Mouse (Mus musculus) spleen, adult 2 months (tissue): ENCODE measurements around the gene Rln3. TPM values are rescaled to one million over a fixed set of nuclear protein-coding genes. Genes with fewer than 3 reads are reported as not detected.

Experiments
- DNase-seq, 2 experiments: peaks; one replicate each; pipeline versions ENCODE4 v3.0.0 to v3.0.0-alpha.2; 2012 to 2021; ENCODE audit warnings: low spot score in 2 of 2, low read depth in 1 of 2
- H3K27ac ChIP-seq: fragments of 200-500 bp; 2 replicates; pipeline ENCODE4 v1.5.1; 2012; ENCODE audit warnings: low read length, inconsistent platforms; ENCODE audit not compliant: insufficient read depth
- H3K27me3 ChIP-seq: fragments of 200-500 bp; 2 replicates; pipeline ENCODE4 v1.6.1; 2012; ENCODE audit warnings: mild to moderate bottlenecking, moderate library complexity, low read length, inconsistent platforms; ENCODE audit not compliant: control insufficient read depth, insufficient read depth
- H3K36me3 ChIP-seq: fragments of 200-500 bp; 2 replicates; pipeline ENCODE4 v1.6.1; 2012; ENCODE audit warnings: mild to moderate bottlenecking, low read length, inconsistent platforms; ENCODE audit not compliant: control insufficient read depth, insufficient read depth
- H3K4me1 ChIP-seq: fragments of 200-500 bp; 2 replicates; pipeline ENCODE4 v1.6.1; 2011; ENCODE audit warnings: inconsistent platforms; ENCODE audit not compliant: control insufficient read depth, insufficient read depth, insufficient read length
- H3K4me3 ChIP-seq: fragments of 200-500 bp; 2 replicates; pipeline ENCODE4 v1.5.1; 2011; ENCODE audit warnings: mild to moderate bottlenecking, inconsistent platforms; ENCODE audit not compliant: insufficient read depth, insufficient read length; ENCODE audit errors: extremely low read depth
- CTCF ChIP-seq: fragments of 200-500 bp; IDR thresholded peaks from 2 replicates; pipeline ENCODE4 v1.5.1; 2011; ENCODE audit warnings: mild to moderate bottlenecking, inconsistent platforms; ENCODE audit not compliant: insufficient read depth, insufficient read length, insufficient replicate concordance; ENCODE audit errors: extremely low read depth
- POLR2A ChIP-seq: fragments of 200-500 bp; IDR thresholded peaks from 2 replicates; pipeline ENCODE4 v1.6.1; 2011; ENCODE audit warnings: low read depth, low read length, inconsistent platforms
- WGBS: fragments of 180-500 bp; shearing (Covaris S2); methylation state at CpG from one replicate; pipeline ENCODE4 v1.1.7; 2018; 5-methylcytosine and 5-hydroxymethylcytosine counted together
- polyA plus RNA-seq: library from polyadenylated mRNA; depleted of rRNA; stranded (reverse); fragments of >200 nt; gene quantifications from 2 replicates; pipeline ENCODE4 v1.2.3, GENCODE M21; 2012

The Rln3 gene
- polyA plus RNA-seq, 1 experiment = 3.8 TPM

DNA sequence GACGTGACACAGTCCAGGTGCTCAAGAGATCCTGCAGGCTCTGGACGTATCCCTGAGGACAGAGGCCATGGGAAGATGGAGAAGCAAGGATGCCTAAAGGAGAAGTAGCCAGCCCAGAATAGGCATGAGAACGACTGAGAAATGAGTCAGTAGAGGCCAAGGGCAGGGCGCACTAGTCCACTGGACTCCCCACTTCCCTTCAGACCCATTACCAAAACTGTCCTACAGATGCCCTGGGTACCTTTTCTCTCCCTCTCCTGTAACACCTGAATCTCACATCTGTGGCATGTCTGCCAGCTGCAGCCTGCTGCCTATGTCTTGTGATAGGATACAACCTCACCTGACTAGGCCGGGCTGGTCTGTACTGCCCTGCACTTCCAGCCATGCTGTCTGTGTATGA lies 25.4 kb upstream of the Rln3 start:
- TF ChIP-seq CTCF = no peak
- no peak for TF ChIP-seq POLR2A
- 0 out of 2 replicates have a peak, but pooled peaks cover 1% of the 10 kb centered on the region for H3K36me3 ChIP-seq
- H3K4me1 ChIP-seq = peaks cover 13% of the 10 kb centered on the region; the same call in 1 of the 2 replicates
- H3K27me3 ChIP-seq = no peaks in the 10 kb centered on the region
- H3K4me3 ChIP-seq = no peak overlapping the region
- no peak overlapping the region for H3K27ac ChIP-seq
- no peak for DNase-seq
- WGBS = 77% methylated on average over 5 of the region's 5 CpGs

GRCm38 (mm10) chr8:84069750-84070149 lies 24.9 kb upstream of the Rln3 start:
- Histone ChIP-seq H3K4me3 (no peak overlapping the region), H3K36me3 (no peaks in the 10 kb centered on the region), H3K27me3 (no peaks in the 10 kb centered on the region), H3K27ac (no peak overlapping the region), H3K4me1 (peaks cover 18% of the 10 kb centered on the region; the same call in 1 of the 2 replicates)
- TF ChIP-seq CTCF (no peak), POLR2A (no peak)
- no peak for DNase-seq
- WGBS = 89% methylated on average over 2 of the region's 2 CpGs

GRCm38 (mm10) chr8:84069169-84069568 lies 24.4 kb upstream of the Rln3 start:
- H3K4me3 ChIP-seq = no peak overlapping the region
- peak overlapping the region; percentile 9; the same call in 1 of the 2 replicates for H3K27ac ChIP-seq

DNA sequence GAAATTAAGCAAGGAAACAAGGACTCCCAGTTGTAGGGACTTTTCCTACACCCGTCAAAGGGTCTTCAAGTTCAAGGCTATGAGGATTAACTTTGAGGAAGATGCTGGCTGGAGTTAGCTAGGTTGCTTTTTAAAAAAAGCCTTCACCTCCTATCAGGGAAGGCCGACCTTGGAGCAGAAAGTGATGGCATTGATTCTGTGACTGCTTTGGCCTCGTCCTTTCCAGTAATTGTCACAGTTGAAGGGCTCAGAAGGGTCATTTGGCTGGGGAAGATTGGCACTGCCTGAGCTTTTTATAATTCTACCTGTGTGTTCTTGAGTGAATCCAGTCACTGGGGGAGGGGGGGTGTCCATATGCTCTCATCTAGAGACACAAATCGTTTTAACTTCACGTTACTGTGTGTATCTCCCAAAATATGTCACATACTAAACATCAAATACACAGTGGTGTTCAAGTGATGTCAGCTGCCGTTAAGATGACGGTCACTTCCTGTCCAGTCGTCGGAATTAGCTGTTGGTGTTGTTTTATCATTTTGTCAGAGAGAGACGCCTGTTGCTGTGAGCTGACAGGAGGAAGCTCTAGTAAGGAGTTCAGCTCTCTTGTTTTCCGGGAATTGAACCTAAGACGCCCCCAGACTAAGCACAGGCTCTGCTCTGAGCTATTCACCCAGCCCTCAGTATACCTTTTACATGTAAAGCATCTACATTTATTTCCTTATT lies 23.7 kb upstream of the Rln3 start:
- DNase-seq = no peak

More at GRCm38 (mm10) chr8:84069169-84069568, 24.4 kb upstream of the Rln3 start:
- DNase-seq = no peak
- TF ChIP-seq POLR2A = no peak
- TF ChIP-seq CTCF = no peak
- 84% methylated on average over 1 of the region's 1 CpGs for WGBS
- H3K4me1 ChIP-seq = peaks cover 23% of the 10 kb centered on the region
- H3K27me3 ChIP-seq = no peaks in the 10 kb centered on the region
- H3K36me3 ChIP-seq = no peaks in the 10 kb centered on the region

DNA sequence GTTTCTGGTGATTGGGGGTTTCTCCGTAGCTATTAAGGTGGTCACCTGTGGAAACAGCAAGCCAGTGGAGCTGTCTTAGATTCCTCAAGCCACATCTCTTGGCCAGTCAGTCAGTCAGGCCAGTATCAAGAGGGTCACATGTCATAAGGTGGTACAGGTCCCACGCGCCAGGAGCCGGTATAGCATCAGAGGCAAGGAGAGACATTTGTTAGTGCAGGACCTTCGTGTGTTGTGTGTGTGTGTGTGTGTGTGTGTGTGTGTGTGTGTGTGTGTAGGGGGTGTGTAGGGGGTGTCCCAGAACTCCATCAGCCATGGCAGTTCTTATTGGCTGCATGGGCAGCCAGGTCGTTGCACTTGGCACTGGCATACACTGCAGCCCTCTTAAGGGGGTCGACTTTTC lies 23.1 kb upstream of the Rln3 start:
- Histone ChIP-seq H3K27ac (peak overlapping the region; percentile 16; the same call in 1 of the 2 replicates), H3K4me3 (no peak overlapping the region), H3K27me3 (no peaks in the 10 kb centered on the region), H3K36me3 (no peaks in the 10 kb centered on the region), H3K4me1 (peaks cover 26% of the 10 kb centered on the region)
- TF ChIP-seq POLR2A (no peak), CTCF (no peak)
- 81% methylated on average over 7 of the region's 7 CpGs for WGBS
- DNase-seq = no peak

More for the DNA sequence above, 23.7 kb upstream of the Rln3 start:
- WGBS = 68% methylated on average over 12 of the region's 12 CpGs
- Histone ChIP-seq H3K4me1 (peaks cover 29% of the 10 kb centered on the region), H3K27ac (peak overlapping the region; percentile 16; the same call in 1 of the 2 replicates), H3K36me3 (no peaks in the 10 kb centered on the region), H3K27me3 (no peaks in the 10 kb centered on the region), H3K4me3 (no peak overlapping the region)
- TF ChIP-seq CTCF = no peak
- TF ChIP-seq POLR2A = no peak

DNA sequence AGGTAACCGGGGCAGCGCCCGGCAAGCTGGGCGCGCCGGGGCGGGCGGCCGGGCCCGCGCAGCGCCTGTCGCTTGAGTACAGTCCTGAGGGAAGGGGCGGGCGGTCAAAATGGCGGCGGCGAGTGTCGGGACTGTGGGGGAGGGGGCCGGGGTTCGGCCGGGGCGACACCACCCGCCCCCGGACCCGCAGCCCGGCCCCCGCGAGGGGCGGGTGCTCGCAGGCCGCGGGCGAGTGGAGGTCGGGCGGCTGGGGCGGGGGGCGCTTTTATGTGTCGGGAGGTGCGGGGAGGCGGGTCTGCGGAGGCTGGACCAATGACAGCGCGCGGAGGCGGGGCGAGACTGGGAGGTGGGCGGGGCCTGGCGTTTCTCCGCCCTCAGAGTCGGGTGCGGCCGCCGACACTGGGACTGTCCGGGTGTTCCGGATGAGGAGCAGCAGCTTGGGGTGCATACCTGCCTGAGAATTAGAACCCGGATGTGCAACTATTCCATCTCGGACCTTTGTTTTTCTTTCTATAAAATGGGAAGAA lies 22.3 kb upstream of the Rln3 start:
- peaks cover 21% of the 10 kb centered on the region for H3K4me1 ChIP-seq
- peak overlapping the region; percentile 85 for H3K27ac ChIP-seq
- no peaks in the 10 kb centered on the region for H3K27me3 ChIP-seq
- no peaks in the 10 kb centered on the region for H3K36me3 ChIP-seq
- TF ChIP-seq POLR2A = peak; percentile 53
- TF ChIP-seq CTCF = no peak
- peak; percentile 78 to 96 for DNase-seq
- 2% methylated on average over 53 of the region's 58 CpGs for WGBS
- H3K4me3 ChIP-seq = peak overlapping the region; percentile 73
